Mouse (Mus musculus): ENCODE data around the gene Gm21988.

The Gm21988 gene

GRCm38 (mm10) chr11:70216103-70216502 lies 23.5 kb downstream of the Gm21988 start:
- in situ Hi-C loops (cut with MboI), result no loop called here

- in situ Hi-C loops (cut with MboI), result no loop called here
These were observed 24.3 kb downstream of the Gm21988 start for GRCm38 (mm10) chr11:70215301-70215700.

DNA sequence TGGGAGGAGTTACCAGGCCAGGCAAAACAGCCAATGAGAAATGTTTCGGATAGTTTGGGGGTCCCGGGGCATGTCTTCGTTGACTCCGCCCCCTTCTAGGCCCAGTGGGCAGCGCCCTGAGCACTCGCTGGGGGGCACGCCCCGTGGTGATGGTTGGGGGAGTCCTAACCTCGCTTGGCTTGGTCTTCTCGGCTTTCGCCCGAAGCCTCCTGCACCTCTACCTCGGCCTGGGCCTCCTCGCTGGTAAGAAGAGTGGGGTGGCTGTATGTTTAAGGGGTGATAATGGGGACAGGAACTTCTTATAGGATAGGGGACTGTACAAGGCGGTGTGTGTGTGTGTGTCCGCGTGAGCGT lies 24.8 kb downstream of the Gm21988 start:
- in situ Hi-C loops (cut with MboI), result no loop called here

DNA sequence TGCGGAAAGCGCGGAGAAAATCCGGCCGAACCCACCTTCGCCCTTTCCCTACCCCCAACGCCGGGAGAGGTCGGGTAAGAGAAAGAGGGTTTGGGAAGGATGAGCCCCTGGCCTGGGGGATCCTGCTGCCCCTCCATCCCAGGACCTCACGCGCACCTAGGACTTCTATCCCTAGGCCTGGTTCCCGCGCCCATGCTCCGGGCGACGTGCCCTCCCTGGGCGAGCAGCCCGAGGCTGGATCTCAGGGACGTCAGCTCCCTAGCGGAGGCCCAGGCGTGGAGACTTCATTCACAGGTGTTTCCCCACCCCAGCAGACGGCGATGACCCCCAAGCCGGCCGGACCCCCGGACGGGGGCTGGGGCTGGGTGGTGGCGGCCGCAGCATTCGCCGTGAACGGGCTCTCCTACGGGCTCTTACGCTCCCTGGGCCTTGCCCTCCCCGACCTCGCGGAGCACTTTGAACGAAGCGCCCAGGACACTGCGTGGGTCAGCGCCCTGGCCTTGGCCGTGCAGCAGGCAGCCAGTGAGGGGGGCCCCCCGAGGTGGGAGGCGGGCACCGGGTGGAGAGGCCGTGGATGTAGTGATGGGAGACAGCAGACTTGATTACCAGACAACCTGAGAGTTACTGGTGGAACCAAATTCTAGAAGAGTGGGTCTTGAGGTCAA lies 25.3 kb downstream of the Gm21988 start:
- in situ Hi-C loops (cut with MboI), result no loop called here

DNA sequence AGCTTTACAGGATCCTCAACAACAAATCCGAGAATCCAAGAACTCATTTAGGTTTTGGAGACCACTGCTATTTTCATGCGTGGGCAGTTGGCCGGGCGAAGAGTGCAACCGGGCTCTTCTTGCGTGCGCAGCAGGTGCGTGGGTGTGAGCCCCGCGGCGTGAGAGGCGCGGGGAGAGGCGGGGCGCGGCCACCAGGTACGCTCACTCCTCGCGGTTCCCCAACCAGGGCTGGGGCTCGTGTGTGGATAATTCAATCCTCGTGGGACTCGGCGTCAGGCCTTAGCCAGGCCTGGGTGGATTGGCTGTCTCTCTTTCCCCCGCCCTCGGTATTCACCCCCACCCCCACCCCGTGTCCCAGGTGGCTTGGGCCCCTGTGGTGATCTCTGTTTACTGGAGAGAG lies 25.9 kb downstream of the Gm21988 start:
- in situ Hi-C loops (cut with MboI), result no loop called here

- in situ Hi-C loops (cut with MboI), result no loop called here
These were observed 26.7 kb downstream of the Gm21988 start for GRCm38 (mm10) chr11:70212896-70213295.

- in situ Hi-C loops (cut with MboI), result no loop called here
These were observed 27.2 kb downstream of the Gm21988 start, which contains the start of gene Slc16a11 for GRCm38 (mm10) chr11:70212423-70212822. Gene Slc16a11, plus strand, starts transcription at chr11:70212752.

DNA sequence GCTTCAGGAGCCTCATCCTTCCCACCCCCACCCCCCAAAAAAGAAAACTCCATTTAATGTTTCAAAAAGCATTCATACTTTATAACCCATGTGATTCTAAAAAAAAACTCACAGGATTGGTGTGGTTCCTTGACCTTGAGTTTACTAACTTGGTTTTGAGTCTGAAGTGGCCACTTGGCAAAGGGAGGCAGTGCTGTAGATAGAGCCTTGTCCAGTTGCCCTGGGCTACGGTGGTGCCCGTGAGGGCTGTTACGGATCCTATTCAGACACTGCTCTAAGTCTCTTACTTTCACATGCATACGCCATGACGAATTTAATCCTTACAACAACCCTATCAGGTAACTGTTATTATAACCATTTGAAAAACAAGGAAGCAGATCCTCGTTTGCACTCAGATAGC lies 27.7 kb downstream of the Gm21988 start:
- in situ Hi-C loops (cut with MboI), result no loop called here

DNA sequence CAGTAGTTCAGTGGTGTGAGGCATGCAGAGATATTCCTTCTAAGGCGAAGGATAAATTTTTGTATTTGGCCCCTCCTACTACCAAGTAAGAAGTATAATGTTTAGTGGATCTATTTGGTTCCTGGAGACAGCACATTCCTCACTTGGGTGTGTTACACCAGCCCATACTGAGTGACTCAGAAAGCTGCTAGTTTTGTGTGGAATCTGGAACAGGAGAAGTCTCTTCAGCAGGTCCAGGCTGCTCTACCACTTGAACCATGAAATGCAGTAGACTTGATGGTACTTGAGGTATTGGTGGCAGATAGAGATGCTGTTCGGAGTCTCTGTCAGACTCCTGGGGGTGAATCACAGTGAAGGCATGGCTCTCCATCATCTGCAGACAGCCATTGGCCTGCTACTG lies 28.9 kb downstream of the Gm21988 start:
- in situ Hi-C loops (cut with MboI), result no loop called here

DNA sequence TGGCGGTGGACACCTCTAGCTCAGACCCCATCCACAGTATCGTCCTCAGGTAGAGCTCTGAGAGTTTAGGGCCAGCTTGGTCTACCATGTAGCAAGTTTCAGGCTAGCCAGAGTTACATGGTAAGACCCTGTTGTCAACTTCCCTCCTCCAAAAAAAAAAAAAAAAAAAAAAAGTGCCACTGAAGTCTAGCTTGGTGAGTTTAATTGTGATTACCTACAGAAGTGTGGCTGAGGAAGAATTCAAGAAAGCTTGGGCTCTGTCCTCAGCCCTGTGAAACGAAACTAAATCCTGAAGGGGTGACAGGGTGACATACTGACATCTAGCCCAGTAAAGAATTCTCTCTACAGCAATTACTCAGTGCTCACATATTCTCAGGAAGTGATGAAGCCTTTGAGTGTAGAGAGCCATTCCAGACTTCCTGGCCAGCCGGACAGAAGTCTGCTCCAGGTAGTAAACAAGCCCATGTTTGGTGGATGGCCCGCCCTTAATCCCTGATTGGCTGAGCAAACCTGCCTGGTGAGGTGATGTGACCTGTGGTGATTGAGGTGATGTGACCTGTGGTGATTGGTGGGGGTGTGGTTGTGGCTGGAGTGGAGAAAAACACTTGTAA lies 30.7 kb downstream of the Gm21988 start:
- in situ Hi-C loops (cut with MboI), result no loop called here

- in situ Hi-C loops (cut with MboI), result no loop called here
These were observed 32.3 kb downstream of the Gm21988 start for GRCm38 (mm10) chr11:70207283-70207682.

- in situ Hi-C loops (cut with MboI), result no loop called here
These were observed 32.8 kb downstream of the Gm21988 start for GRCm38 (mm10) chr11:70206801-70207200.

GRCm38 (mm10) chr11:70201691-70202090 lies 37.9 kb downstream of the Gm21988 start:
- in situ Hi-C loops (cut with MboI), result no loop called here

GRCm38 (mm10) chr11:70200036-70200608 lies 39.5 kb downstream of the Gm21988 start:
- in situ Hi-C loops (cut with MboI), result no loop called here

DNA sequence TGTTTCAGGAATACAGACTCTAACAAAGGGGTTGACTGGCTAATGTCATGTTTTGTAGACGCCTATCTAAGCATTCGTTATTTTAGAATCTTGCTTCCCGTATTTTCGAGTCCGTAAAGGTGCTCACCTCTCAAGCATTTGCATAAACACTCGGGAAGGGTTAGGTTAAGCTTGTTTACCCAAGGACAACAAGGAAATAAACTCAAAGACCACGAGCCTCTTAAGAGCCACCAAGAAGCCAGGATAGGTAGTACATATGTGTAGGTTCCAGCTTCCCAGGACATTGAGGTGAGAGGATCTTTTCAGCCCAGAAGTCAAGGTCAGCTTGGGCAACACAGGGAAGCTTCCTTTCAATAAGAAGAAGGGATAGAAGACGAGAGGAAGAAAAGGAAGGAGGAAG lies 40.5 kb downstream of the Gm21988 start:
- in situ Hi-C loops (cut with MboI), result no loop called here

DNA sequence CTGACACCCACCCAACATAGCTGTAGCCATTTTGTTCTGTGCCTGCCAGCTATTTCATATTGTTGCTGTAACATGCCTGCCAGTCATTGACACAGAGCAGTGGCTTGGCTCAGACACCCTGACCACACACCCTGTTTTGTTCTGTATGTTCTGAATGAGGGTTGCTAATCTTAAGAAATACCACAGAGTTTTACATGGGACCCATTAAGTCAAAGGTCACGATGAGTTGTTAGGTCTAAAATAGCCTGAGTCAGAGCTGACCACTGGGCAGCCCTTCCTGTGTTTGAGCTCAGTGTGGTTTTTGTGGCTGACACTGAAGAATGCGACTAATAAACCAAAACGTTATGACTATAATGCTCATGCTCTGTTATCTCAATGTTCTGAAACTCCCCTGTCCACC lies 41.3 kb downstream of the Gm21988 start:
- in situ Hi-C loops (cut with MboI), result no loop called here

- in situ Hi-C loops (cut with MboI), result no loop called here
These were observed 46.0 kb downstream of the Gm21988 start for GRCm38 (mm10) chr11:70193354-70194285.

- in situ Hi-C loops (cut with MboI), result no loop called here
These were observed 47.5 kb downstream of the Gm21988 start for GRCm38 (mm10) chr11:70192157-70192556.

GRCm38 (mm10) chr11:70191188-70191587 lies 48.4 kb downstream of the Gm21988 start:
- in situ Hi-C loops (cut with MboI), result no loop called here

DNA sequence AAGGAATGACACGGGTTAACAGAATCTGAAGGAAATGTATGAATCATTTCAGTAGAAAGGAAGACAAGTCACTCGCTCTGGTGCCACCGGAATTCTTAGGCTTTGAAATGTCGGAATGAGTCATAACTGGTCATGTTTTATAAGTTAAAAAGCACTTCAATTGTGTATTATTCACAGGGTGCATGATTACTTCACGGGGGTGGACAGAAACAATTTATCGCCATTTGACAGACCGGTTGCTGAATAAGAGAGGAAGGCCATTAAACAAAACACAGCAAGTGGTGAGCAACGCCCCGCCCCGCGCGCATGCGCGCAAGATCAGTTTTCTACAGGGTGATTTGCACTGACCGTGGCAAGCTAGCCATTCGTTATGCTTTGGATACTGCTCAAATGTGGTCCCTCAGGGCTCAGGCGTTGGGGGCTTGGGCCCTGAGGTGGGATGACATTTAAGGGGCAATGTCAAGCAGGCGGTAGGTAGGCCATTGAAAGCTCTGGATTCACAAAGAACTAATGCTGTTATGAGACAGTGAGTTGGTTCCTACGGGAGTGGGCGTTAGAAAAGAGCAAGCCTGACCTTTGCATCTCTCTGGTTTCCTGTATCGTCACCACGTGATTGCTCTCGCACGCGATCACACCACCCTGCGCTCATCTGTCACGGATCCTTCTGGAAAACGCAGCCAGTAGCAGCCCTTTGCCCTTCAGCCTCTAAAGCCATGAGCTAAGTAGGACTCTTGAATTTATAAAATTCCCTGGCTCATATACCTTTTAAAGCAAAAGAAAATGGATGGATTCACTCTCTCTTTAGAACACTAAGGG lies 50.1 kb downstream of the Gm21988 start:
- in situ Hi-C loops (cut with MboI), result no loop called here

Data from mature B cell (primary cell).